Mouse (Mus musculus) forebrain, postnatal 0 days (tissue): ENCODE results near the gene Nav3. TPM values are rescaled to one million over a fixed set of nuclear protein-coding genes. Genes with fewer than 3 reads are reported as not detected.

Experiments used
- ATAC-seq: fragments of 200-750 bp; cut with Nextera tagmentation; 2 replicates; pipeline ENCODE4 v1.8.0; 2017; ENCODE audit warnings: mild to moderate bottlenecking, moderate library complexity
- DNase-seq: peaks from one replicate; pipeline ENCODE4 v3.0.0-alpha.2; 2015
- H3K27ac ChIP-seq: fragments of 300-500 bp; sonication (generic); 2 replicates; pipeline ENCODE4 v1.5.1; 2014; ENCODE audit warnings: low read depth, mild to moderate bottlenecking, antibody characterized with exemption, low read length, moderate library complexity, mixed read lengths
- H3K27me3 ChIP-seq: fragments of 300-500 bp; sonication (generic); 2 replicates; pipeline ENCODE4 v1.6.1; 2014; ENCODE audit warnings: mild to moderate bottlenecking, low read length, mixed read lengths; ENCODE audit not compliant: insufficient read depth
- H3K36me3 ChIP-seq: fragments of 300-500 bp; sonication (generic); 2 replicates; pipeline ENCODE4 v1.6.1; 2014; ENCODE audit warnings: mild to moderate bottlenecking, moderate library complexity; ENCODE audit not compliant: insufficient read depth
- H3K4me1 ChIP-seq: fragments of 300-500 bp; sonication (generic); 2 replicates; pipeline ENCODE4 v1.6.1; 2014; ENCODE audit warnings: antibody characterized with exemption; ENCODE audit not compliant: insufficient read depth
- H3K4me2 ChIP-seq: fragments of 300-500 bp; sonication (generic); 2 replicates; pipeline ENCODE4 v1.6.1; 2014; ENCODE audit warnings: low read depth, mild to moderate bottlenecking, moderate library complexity
- H3K4me3 ChIP-seq: fragments of 300-500 bp; sonication (generic); 2 replicates; pipeline ENCODE4 v1.5.1; 2014; ENCODE audit warnings: low read depth, low read length, mixed read lengths
- H3K9ac ChIP-seq: fragments of 300-500 bp; sonication (generic); 2 replicates; pipeline ENCODE4 v1.6.1; 2014; ENCODE audit warnings: mild to moderate bottlenecking
- H3K9me3 ChIP-seq: fragments of 300-500 bp; sonication (generic); 2 replicates; pipeline ENCODE4 v1.6.1; 2016; ENCODE audit warnings: low read length
- CTCF ChIP-seq: sonication (generic); IDR thresholded peaks from 2 replicates; pipeline ENCODE4 v1.5.1; 2016; ENCODE audit warnings: antibody characterized with exemption, control low read depth, low read depth
- WGBS: fragments of 180-500 bp; shearing (Covaris S2); extraction: QIAGEN DNeasy Blood & Tissue Kit; methylation state at CpG from one replicate; pipeline ENCODE4 v1.1.7; 2014; 5-methylcytosine and 5-hydroxymethylcytosine counted together
- polyA plus RNA-seq: library from polyadenylated mRNA; unstranded; fragments of >200 nt; fragmentation: Nextera tagmentation; extraction: Ambion mirVana; gene quantifications from 2 replicates; pipeline ENCODE4 v1.2.1, GENCODE M21; 2015
- total RNA-seq: library from RNA; depleted of rRNA; stranded (reverse); fragments of >200 nt; gene quantifications from 2 replicates; pipeline ENCODE4 v1.2.3, GENCODE M21; 2014

Nav3 gene
- total and polyA plus RNA-seq, 2 experiments from 2014 or later, result 20.1 to 119 TPM

DNA sequence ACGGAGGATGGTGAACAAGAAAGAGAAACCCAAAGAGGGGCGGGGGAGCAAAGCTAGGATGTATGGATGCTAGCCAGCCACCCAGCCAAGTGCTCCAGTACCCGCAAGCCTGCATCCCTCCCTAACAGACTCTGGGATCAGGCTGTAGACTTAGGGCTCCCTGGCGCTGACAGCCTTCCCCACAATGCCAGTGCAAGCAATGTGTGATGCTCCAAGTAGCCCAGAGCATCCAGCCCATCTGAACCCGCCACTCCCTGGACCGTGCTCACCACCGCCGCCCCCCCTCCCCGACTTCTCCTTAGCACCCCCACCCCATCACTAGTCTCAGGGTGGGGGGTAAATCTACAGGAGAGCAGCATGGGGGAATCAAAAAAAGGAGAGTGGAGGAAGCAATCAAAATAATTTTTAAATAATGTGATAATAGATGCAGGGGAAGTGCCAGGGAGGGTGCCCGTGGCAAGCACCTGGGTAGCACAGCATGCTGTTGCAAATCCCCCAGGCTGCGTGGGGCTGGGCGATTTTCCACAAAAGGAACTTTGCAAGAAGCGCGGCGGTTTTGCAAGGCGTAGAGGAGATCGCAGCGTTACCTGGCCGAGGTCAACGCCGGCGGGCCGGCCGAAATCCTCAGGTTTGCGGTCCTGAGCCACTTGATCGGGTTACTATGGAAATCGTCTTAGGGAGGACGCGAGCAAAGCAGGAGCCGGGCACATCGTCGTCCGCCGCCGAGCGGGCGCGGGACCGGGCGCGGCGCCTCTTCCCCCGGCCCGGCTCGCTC, 754 bp downstream of the Nav3 start:
- Histone ChIP-seq H3K9ac (peak overlapping the region; percentile 71), H3K4me1 (peaks cover 3% of the 10 kb centered on the region; the same call in 1 of the 2 replicates), H3K4me3 (peak overlapping the region; percentile 64), H3K36me3 (no peaks in the 10 kb centered on the region), H3K9me3 (no peaks in the 10 kb centered on the region), H3K27ac (peak overlapping the region; percentile 96), H3K4me2 (peak overlapping the region; percentile 79), H3K27me3 (no peaks in the 10 kb centered on the region)
- under 1% methylated on average over 40 of the region's 45 CpGs for WGBS
- TF ChIP-seq CTCF, result no peak
- ATAC-seq, result peak; percentile 77
- peak; percentile 79 for DNase-seq

DNA sequence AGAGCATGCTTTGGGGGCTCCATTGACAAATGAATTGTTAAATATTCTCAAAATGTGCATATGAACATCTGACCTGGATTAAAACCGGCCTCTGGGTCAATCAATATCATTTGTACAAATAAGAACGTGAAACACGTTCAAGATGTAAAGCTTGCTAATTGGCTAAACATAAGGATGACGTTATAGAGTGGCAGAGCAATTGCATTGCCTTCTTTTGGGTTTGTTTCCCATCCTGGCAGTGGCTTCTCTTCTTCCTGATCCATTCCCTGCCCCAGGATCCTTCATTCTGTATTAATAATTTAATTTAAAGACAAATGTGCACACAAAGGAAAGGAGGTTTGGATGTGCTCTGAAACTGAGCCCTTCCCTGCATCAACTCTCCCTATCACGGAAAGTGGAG, 2.4 kb downstream of the Nav3 start:
- Histone ChIP-seq H3K4me1 (peaks cover 3% of the 10 kb centered on the region; the same call in 1 of the 2 replicates), H3K27ac (peak overlapping the region; percentile 96), H3K9ac (peak overlapping the region; percentile 71), H3K9me3 (no peaks in the 10 kb centered on the region), H3K27me3 (no peaks in the 10 kb centered on the region), H3K4me3 (peak overlapping the region; percentile 64), H3K4me2 (peak overlapping the region; percentile 79), H3K36me3 (no peaks in the 10 kb centered on the region)
- ATAC-seq (no peak), DNase-seq (peak; percentile 43)
- 26% methylated on average over 5 of the region's 5 CpGs for WGBS
- no peak for TF ChIP-seq CTCF

- Histone ChIP-seq H3K4me1 (no peaks in the 10 kb centered on the region), H3K9ac (no peak overlapping the region), H3K9me3 (no peaks in the 10 kb centered on the region), H3K4me3 (no peak overlapping the region), H3K27ac (no peak overlapping the region), H3K36me3 (no peaks in the 10 kb centered on the region), H3K4me2 (no peak overlapping the region), H3K27me3 (no peaks in the 10 kb centered on the region)
- TF ChIP-seq CTCF, result no peak
- ATAC-seq, result no peak
- no peak for DNase-seq
- WGBS, result 75% methylated on average over 2 of the region's 2 CpGs
These were observed 15.6 kb downstream of the Nav3 start for GRCm38 (mm10) chr10:110440396-110440795.

GRCm38 (mm10) chr10:110431078-110431477, 24.9 kb downstream of the Nav3 start:
- Histone ChIP-seq H3K9ac (no peak overlapping the region), H3K36me3 (no peaks in the 10 kb centered on the region), H3K4me2 (no peak overlapping the region), H3K27me3 (no peaks in the 10 kb centered on the region), H3K4me3 (no peak overlapping the region), H3K27ac (no peak overlapping the region), H3K9me3 (no peaks in the 10 kb centered on the region), H3K4me1 (no peaks in the 10 kb centered on the region; the same call in 1 of the 2 replicates)
- DNase-seq, result no peak
- 88% methylated on average over 3 of the region's 3 CpGs for WGBS
- ATAC-seq, result no peak
- no peak for TF ChIP-seq CTCF

DNA sequence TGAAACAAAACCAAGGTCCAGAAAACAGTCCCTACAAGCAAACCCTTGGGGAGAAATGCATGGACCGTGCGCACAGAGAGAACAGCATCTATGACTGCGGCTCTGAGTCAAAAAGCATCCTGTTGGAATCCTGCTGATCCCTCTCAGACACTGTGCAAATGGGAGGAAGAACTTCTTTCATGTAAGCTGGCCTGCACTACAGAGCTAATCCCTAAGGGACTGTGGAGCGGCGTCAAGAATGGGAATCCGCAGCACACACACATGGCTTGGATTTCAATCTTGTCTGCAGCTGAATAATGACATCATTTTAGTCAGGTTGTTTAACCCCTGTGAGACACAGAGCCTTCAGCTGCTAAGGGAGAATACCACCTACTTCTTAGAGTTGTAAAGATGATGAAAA, 26.4 kb downstream of the Nav3 start:
- no peak for TF ChIP-seq CTCF
- Histone ChIP-seq H3K27me3 (no peaks in the 10 kb centered on the region), H3K9me3 (no peaks in the 10 kb centered on the region; the same call in 1 of the 2 replicates), H3K9ac (no peak overlapping the region), H3K27ac (no peak overlapping the region), H3K36me3 (peaks cover 2% of the 10 kb centered on the region; the same call in 1 of the 2 replicates), H3K4me1 (no peaks in the 10 kb centered on the region; the same call in 1 of the 2 replicates), H3K4me2 (no peak overlapping the region), H3K4me3 (no peak overlapping the region)
- ATAC-seq (peak; percentile 50), DNase-seq (no peak)
- WGBS, result 42% methylated on average over 6 of the region's 6 CpGs

- 59% methylated on average over 2 of the region's 2 CpGs for whole genome bisulfite sequencing
These were observed 27.0 kb downstream of the Nav3 start for GRCm38 (mm10) chr10:110429052-110429451.

GRCm38 (mm10) chr10:110421533-110421932, 34.5 kb downstream of the Nav3 start:
- no peak overlapping the region for H3K4me3 ChIP-seq
- 66% methylated on average over 5 of the region's 5 CpGs for WGBS
- H3K27me3 ChIP-seq, result no peaks in the 10 kb centered on the region
- H3K9me3 ChIP-seq, result no peaks in the 10 kb centered on the region; the same call in 1 of the 2 replicates
- no peak for TF ChIP-seq CTCF
- peaks cover 3% of the 10 kb centered on the region; the same call in 1 of the 2 replicates for H3K36me3 ChIP-seq
- H3K4me1 ChIP-seq, result no peaks in the 10 kb centered on the region; the same call in none of the 2 replicates
- ATAC-seq (no peak), DNase-seq (no peak)
- H3K9ac ChIP-seq, result no peak overlapping the region
- no peak overlapping the region for H3K27ac ChIP-seq
- H3K4me2 ChIP-seq, result no peak overlapping the region

More at GRCm38 (mm10) chr10:110429052-110429451, 27.0 kb downstream of the Nav3 start:
- Histone ChIP-seq H3K4me3 (no peak overlapping the region), H3K27ac (no peak overlapping the region; the same call in 1 of the 2 replicates), H3K9ac (no peak overlapping the region), H3K36me3 (peaks cover 3% of the 10 kb centered on the region; the same call in 1 of the 2 replicates), H3K4me2 (no peak overlapping the region), H3K4me1 (no peaks in the 10 kb centered on the region; the same call in 1 of the 2 replicates), H3K27me3 (no peaks in the 10 kb centered on the region), H3K9me3 (no peaks in the 10 kb centered on the region; the same call in 1 of the 2 replicates)
- DNase-seq (no peak), ATAC-seq (peak; percentile 62)
- TF ChIP-seq CTCF, result no peak
